Mouse (Mus musculus) liver, embryonic 14.5 days (tissue): ENCODE data around the gene Ntng1.

Experiments used
- CTCF ChIP-seq: IDR thresholded peaks from 2 replicates; pipeline ENCODE4 v1.5.1; 2016; ENCODE audit warnings: antibody characterized with exemption, low read depth, control low read depth
- EP300 ChIP-seq: IDR thresholded peaks from 2 replicates; pipeline ENCODE4 v1.6.1; 2016; ENCODE audit warnings: antibody characterized with exemption, low read depth

DNA sequence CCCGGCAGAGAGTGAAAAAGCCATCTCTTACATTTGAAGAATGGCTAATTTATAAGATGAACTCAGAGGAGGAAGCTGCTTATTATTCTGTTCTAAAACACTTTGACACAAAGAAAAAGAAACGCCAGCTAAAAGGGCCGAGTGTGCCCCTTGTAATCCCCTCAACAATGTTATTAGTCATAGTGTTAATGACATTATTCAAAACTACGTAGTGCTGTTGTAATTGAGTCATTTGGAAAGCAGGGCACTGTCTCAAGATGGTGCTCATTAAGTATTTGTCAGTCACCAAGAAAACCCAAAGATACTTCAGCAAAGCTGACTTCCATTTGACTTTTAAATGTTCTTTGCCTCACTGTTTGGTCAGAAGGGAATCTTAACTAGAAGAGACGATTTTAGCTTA lies 143.5 kb downstream of the Ntng1 start:
- TF ChIP-seq CTCF: no peak
- no peak for TF ChIP-seq EP300
